Mouse (Mus musculus): ENCODE data around the gene Trp53i11. TPM values are rescaled to one million over a fixed set of nuclear protein-coding genes. Genes with fewer than 3 reads are reported as not detected.

The Trp53i11 gene
- polyA plus RNA-seq, 3 experiments from 2014 or later, result 45.1 to 68.3 (median 47.4) TPM

GRCm38 (mm10) chr2:93172460-93172859 is 14.9 kb upstream of the Trp53i11 start:
- ATAC-seq, result no peak

- ATAC-seq, result no peak
Observed at GRCm38 (mm10) chr2:93174159-93174558, 13.2 kb upstream of the Trp53i11 start.

GRCm38 (mm10) chr2:93175278-93175677 is 12.1 kb upstream of the Trp53i11 start:
- no peak for ATAC-seq

DNA sequence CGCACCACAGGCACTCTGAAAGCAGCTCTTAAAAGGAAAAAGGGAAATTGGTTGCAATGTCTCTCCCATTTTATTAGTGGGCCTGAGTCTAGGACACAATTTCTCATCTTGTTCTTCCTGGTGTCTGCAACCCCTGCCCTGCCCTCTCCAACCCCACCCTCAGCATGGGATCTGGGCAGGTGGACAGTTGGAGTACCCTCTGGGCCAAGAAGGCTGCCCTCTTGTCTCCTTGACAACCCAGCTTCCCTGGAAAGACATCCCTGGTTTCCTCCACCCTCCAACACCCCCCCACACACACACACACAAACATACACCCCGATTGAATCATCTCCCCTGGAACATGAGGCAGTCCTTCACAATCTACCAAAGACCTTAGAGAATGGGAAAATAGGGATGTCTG is 11.6 kb upstream of the Trp53i11 start:
- ATAC-seq, result no peak

DNA sequence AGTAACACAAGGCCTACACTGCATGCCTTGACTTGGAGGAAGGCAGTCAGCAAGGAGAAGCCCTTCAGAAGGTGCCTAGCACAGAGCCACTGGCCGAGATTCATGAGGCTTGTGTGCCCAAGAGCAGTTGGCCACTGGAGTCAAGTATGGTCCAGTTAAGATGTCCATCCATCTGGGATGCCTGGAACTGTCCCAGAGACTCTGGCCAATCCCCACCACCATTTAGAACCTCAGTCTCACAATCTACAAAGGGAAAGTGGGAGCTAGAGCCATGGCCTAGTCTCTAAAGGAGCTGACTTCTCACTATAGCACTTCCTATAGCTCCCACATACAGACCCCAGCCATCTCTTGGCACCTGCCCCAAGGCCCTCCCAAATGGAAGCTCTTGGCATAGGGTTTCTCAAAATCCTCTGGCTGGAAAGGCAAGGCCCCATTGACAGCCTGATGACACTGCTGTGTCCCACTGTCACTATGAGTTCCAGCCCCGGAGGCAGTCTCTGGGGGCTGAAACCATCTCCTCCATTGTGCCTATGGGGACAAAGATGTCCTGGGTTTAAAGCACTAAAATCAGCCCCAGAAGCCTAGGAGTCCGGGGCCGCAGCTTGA is 11.1 kb upstream of the Trp53i11 start:
- ATAC-seq, result no peak

DNA sequence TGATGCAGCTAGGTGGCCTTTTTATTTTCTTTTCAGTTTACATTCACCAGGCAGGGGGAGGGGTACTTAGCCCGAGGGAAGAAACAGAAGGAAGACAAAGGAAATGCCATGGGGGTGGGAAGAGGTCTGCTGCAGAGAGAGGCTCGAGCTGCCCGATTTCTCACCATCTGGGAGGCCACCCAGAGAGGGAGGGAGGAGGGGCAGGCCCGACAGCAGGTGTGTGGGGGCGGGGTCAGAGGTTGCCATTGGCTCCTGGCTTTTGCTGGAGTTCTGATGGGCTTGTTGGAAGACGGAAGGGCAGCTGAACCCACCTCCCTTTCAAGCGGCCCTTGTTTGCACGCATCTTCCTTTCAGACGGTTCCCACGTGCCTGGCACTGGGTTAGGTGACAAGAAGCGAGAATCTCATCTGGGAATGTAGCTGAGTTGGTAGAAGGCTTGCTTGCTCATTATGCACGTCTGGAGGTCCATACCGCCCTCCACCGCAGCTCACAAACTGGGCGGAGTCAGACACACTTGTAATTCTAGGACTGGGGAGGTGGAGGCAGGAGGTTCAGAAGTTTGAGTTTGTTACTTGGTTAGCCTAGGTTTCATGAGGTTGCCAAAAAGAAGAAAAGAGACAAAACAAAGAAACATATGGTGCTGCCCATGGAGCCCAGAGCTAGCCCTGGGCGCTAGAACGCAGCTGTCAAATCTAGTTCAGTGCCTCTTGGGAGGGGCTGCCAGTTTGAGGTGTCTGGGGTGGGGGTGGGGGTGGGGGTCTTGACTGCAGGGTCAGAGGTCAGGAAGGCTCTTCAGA is 10.3 kb upstream of the Trp53i11 start:
- no peak for ATAC-seq

- no peak for ATAC-seq
Observed at GRCm38 (mm10) chr2:93177668-93178312, 9.6 kb upstream of the Trp53i11 start.

GRCm38 (mm10) chr2:93178313-93178677 is 9.1 kb upstream of the Trp53i11 start:
- no peak for ATAC-seq

DNA sequence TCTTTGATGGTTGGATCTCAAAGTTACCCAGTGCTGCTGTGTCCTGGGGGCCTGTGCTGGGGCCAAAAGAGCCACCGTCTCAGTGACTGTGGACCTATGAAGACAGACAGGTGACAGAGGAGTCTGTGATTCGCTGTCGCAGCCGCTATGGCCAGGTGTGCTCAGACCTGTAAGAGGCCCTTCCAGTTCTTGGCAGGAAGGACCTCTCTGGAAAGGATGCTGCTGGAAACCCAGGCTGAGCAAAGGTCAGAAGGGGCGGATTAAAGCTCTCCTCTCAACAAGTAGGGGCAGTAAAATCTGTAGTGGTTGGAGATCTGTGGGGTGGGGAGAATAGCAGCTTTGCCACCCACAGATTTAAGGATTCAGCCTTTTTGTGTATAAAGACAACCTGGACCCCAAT is 7.7 kb upstream of the Trp53i11 start:
- no peak for ATAC-seq

GRCm38 (mm10) chr2:93180077-93180844 is 7.1 kb upstream of the Trp53i11 start:
- peak; percentile 21 for ATAC-seq

GRCm38 (mm10) chr2:93182859-93183258 is 4.5 kb upstream of the Trp53i11 start:
- no peak for ATAC-seq

- no peak for ATAC-seq
Observed at GRCm38 (mm10) chr2:93188020-93188760, 842 bp downstream of the Trp53i11 start.

DNA sequence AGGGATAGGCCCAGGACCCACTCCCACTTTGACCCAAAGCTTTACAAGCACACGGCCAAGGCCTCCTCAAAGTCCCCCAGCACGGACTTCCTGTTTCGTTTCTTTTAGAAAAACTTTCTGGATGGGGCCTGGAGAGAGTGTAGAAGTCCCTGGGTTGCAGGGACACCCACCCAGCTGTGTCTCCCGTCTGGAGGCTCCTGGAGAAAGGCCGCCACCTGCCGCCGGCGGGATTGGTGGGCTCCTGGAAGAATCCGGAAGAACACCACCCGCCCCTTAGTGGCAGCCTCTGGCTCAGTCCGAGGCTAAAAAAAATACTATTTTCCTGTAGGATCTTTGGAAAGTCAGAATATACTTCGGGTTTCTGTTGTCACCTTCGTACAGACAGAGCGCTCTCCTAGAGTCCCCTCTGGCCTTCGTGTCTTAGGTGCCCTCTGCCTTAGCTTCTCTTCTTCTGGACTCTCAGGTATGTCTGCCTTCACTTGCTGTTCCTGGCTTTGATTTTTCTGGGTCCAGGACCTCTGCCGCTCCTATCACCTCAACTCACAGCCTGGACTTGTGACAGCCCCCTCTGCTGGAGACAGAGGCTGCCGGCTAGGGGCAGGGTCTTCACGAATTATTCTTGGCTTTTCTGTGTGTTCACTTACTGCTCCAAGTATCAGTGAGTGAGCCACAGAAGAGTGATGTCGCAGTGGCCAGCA is 1.6 kb downstream of the Trp53i11 start:
- no peak for ATAC-seq

- no peak for ATAC-seq
Observed at GRCm38 (mm10) chr2:93190771-93191487, 3.6 kb downstream of the Trp53i11 start.

DNA sequence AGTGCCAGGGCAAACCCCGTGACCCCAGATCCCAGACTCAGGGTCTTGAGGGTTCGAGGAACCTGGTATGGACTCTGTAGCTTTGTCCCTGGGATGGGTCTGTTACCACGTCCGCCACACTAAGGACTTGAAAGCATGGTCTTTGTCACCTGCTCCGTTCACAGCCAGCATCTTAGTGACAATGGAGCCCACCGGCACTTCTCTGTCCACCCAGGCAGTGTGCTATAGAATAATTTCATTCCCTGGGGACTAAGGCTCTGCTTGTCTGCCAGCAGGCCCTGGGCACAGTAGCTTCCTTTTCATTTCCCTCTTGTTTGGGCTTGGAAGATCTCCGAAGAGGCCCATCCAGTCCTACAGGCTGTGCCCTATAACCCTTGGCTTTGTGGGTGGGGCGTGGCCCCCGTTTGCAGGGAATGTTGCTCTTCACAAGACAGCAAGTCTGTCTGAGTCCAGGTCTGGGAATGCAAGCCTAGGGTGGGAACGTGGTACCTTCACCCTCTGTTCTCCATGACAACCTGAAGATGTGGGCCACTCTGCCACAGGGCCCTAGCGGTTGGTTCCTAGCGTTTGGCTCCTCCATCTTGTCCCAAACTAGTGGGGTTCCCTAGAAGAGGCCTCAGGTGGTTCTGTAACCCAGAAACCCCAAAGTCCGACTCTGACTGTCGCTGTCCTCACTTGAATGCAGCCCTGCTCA is 4.3 kb downstream of the Trp53i11 start:
- no peak for ATAC-seq

DNA sequence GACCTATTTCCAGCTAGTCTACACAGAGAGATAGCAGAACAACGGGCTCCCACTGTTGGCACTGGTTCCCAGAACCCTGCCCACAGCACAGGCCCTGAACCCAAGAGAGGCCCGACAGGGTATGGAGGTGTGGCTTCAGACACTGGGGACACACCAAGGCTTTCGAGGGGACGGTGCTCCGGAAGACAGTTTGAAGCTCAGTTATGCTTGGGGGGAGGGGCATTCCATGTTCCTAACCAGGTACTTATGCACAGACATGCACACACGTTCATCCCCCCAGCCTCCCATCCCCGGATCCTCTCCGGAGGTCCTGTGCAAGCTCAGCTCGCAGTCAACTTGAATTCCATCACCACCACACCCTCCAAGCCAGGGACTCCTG is 4.8 kb downstream of the Trp53i11 start:
- no peak for ATAC-seq

- ATAC-seq, result peak; percentile 81
Observed at GRCm38 (mm10) chr2:93192671-93193080, 5.3 kb downstream of the Trp53i11 start.

DNA sequence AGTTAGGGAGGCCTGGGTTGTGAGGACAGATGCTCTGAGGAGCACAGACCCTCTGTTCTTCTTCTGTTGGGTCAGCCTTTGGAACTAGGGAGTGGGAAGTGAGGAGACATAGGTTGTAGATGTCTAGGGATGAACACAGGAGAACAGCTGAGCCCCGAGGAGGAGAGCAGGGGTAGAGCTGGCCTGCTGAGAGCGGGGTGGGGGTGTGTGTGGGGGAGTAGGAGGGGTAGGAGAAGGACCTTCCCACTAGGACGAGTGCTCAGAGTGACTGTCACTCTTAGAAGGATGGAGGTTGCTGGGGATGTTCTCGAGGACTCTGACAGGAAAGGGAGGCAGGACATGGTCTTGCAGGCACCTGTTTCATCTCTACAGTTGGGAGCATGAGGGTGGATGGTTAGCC is 6.5 kb downstream of the Trp53i11 start:
- ATAC-seq, result no peak

- ATAC-seq, result peak; percentile 65
Observed at GRCm38 (mm10) chr2:93198846-93199245, 11.5 kb downstream of the Trp53i11 start.

DNA sequence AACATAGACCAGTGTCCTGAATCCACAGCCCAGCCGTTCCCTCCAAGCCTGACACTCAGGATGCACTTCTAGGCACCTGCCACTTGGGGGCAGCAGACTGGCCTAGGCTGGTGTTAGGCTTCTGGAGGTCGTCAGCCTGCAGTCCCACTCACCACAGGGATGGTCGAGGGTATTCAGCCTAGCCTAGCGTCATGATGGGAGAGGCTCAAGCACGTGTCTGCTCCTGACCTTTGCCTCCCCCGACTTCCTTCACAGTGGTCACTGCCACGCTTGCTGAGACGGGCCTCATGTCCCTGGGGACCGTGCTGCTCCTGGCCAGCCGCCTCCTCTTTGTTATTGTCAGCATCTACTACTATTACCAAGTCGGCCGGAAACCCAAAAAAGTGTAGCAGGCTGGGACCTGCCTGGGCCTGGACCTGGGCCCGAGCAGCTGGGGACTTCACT is 12.2 kb downstream of the Trp53i11 start:
- peak; percentile 46 for ATAC-seq

Measured in inflammation-experienced regulatory T-cells, adult 6 months (primary cell).